Mouse (Mus musculus) Patski (cell line): ENCODE results near the gene Amz2. TPM values are rescaled to one million over a fixed set of nuclear protein-coding genes. Genes with fewer than 3 reads are reported as not detected.
A peak's percentile ranks its signal among the peaks of the same experiment; 100 is the strongest.

Experiments
- ATAC-seq: fragments of 100-300 bp; one replicate; pipeline ENCODE4 v1.8.0; 2021
- CTCF ChIA-PET: fragments of 350-600 bp; sonication (Branson Sonifier 250); formaldehyde crosslinking; loops from one replicate; lab custom pipeline; 2022; ENCODE audit warnings: inconsistent platforms; lab: Charles Lee
- POLR2A ChIA-PET: fragments of 350-600 bp; sonication (Branson Sonifier 250); formaldehyde crosslinking; loops from one replicate; lab custom pipeline; 2022; ENCODE audit warnings: antibody characterized with exemption, inconsistent platforms; lab: Charles Lee
- DNase-seq: peaks from one replicate; pipeline ENCODE4 v3.0.0-alpha.2; 2011; ENCODE audit warnings: low read depth, low spot score
- H3K27me3 ChIP-seq: fragments of 371-371 bp; one replicate; pipeline ENCODE4 v1.5.1; 2021
- CTCF ChIP-seq: fragments of 100-300 bp; IDR thresholded peaks from one replicate; pipeline ENCODE4 v1.5.1; 2021
- in situ Hi-C: fragments of 300-500 bp; cut with MboI; formaldehyde crosslinking; loops from 3 replicates; pipeline ENCODE4 v1.11.1; 2018; ENCODE audit warnings: low pct_unique_long_range_greater_than_20kb, mixed read lengths
- polyA plus RNA-seq: library from polyadenylated mRNA; unstranded; gene quantifications from one replicate; pipeline ENCODE4 v1.2.3, GENCODE M21; 2021

The Amz2 gene
- polyA plus RNA-seq, 1 experiment from 2014 or later: 48.6 TPM

GRCm38 (mm10) chr11:109394758-109395157 is 31.0 kb upstream of the Amz2 start:
- POLR2A ChIA-PET: interaction anchor here (1.3 kb wide), 1 partner anchor 24 kb away, joined by 4 read pairs; no protein-coding TSS in a partner anchor
- H3K27me3 ChIP-seq: no peaks in the 10 kb centered on the region
- in situ Hi-C loops: no loop called here
- DNase-seq: no peak
- no peak for TF ChIP-seq CTCF
- CTCF ChIA-PET: interaction anchor here (1.0 to 1.3 kb wide), 2 partner anchors 19 to 22 kb away, joined by 3 read pairs; no protein-coding TSS in a partner anchor
- ATAC-seq: no peak

GRCm38 (mm10) chr11:109395291-109395690 is 30.5 kb upstream of the Amz2 start:
- TF ChIP-seq CTCF: no peak
- no peak for ATAC-seq
- CTCF ChIA-PET: no interaction called here
- in situ Hi-C loops: no loop called here
- POLR2A ChIA-PET: interaction anchor here (1.3 kb wide), 1 partner anchor 24 kb away, joined by 4 read pairs; no protein-coding TSS in a partner anchor
- no peaks in the 10 kb centered on the region for H3K27me3 ChIP-seq
- DNase-seq: no peak

- no peak for DNase-seq
- in situ Hi-C loops: no loop called here
Measured at GRCm38 (mm10) chr11:109406431-109406830, 19.3 kb upstream of the Amz2 start.

GRCm38 (mm10) chr11:109410197-109410980 is 15.4 kb upstream of the Amz2 start:
- ATAC-seq: no peak
- no peaks in the 10 kb centered on the region for H3K27me3 ChIP-seq
- ChIA-PET CTCF (no interaction called here), POLR2A (no interaction called here)
- DNase-seq: no peak
- TF ChIP-seq CTCF: no peak
- in situ Hi-C loops: no loop called here

More at GRCm38 (mm10) chr11:109406431-109406830, 19.3 kb upstream of the Amz2 start:
- no peak for ATAC-seq
- CTCF ChIA-PET: interaction anchor here (1.1 to 1.4 kb wide), 2 partner anchors 8 to 20 kb away, joined by 3 read pairs; no protein-coding TSS in a partner anchor
- no peaks in the 10 kb centered on the region for H3K27me3 ChIP-seq
- POLR2A ChIA-PET: interaction anchor here (1.0 kb wide), 1 partner anchor 76 kb away, joined by 3 read pairs; no protein-coding TSS in a partner anchor
- no peak for TF ChIP-seq CTCF

- POLR2A ChIA-PET: no interaction called here
- CTCF ChIA-PET: no interaction called here
- H3K27me3 ChIP-seq: no peaks in the 10 kb centered on the region
- TF ChIP-seq CTCF: no peak
- in situ Hi-C loops: no loop called here
- DNase-seq (no peak), ATAC-seq (no peak)
Measured at GRCm38 (mm10) chr11:109413617-109414016, 12.1 kb upstream of the Amz2 start, which contains the start of gene 9930022D16Rik. Gene 9930022D16Rik (plus strand): TSS chr11:109413917.

- H3K27me3 ChIP-seq: no peaks in the 10 kb centered on the region
- TF ChIP-seq CTCF: no peak
- POLR2A ChIA-PET: no interaction called here
- ATAC-seq (no peak), DNase-seq (no peak)
- in situ Hi-C loops: no loop called here
- CTCF ChIA-PET: no interaction called here
Measured at GRCm38 (mm10) chr11:109414802-109415201, 10.9 kb upstream of the Amz2 start.

GRCm38 (mm10) chr11:109416709-109417420 is 8.9 kb upstream of the Amz2 start:
- no peaks in the 10 kb centered on the region for H3K27me3 ChIP-seq
- ChIA-PET POLR2A (no interaction called here), CTCF (interaction anchor here (1.1 to 1.5 kb wide), 6 partner anchors 13 to 162 kb away, joined by 3 to 4 read pairs (median 3); no protein-coding TSS in a partner anchor)
- DNase-seq: no peak
- TF ChIP-seq CTCF: no peak
- in situ Hi-C loops: no loop called here
- ATAC-seq: peak; percentile 30

GRCm38 (mm10) chr11:109417472-109418040 is 8.2 kb upstream of the Amz2 start:
- ChIA-PET CTCF (interaction anchor here (1.1 to 1.5 kb wide), 6 partner anchors 13 to 162 kb away, joined by 3 to 4 read pairs (median 3); no protein-coding TSS in a partner anchor), POLR2A (interaction anchor here (1.0 kb wide), 1 partner anchor 44 kb away, joined by 3 read pairs; no protein-coding TSS in a partner anchor)
- in situ Hi-C loops: no loop called here
- no peak for TF ChIP-seq CTCF
- no peaks in the 10 kb centered on the region for H3K27me3 ChIP-seq
- ATAC-seq: peak; percentile 54
- DNase-seq: peak; percentile 44

GRCm38 (mm10) chr11:109419461-109419860 is 6.3 kb upstream of the Amz2 start:
- CTCF ChIA-PET: interaction anchor here (1.1 to 1.7 kb wide), 2 partner anchors 88 to 93 kb away, joined by 3 to 6 read pairs; no protein-coding TSS in a partner anchor
- no peak for ATAC-seq
- no peak for DNase-seq
- no peak for TF ChIP-seq CTCF
- H3K27me3 ChIP-seq: no peaks in the 10 kb centered on the region
- POLR2A ChIA-PET: interaction anchor here (1.7 kb wide), 1 partner anchor 25 kb away, joined by 4 read pairs; no protein-coding TSS in a partner anchor
- in situ Hi-C loops: no loop called here
